Mouse (Mus musculus): Measurements from ENCODE around the gene Vmn1r28.

DNA sequence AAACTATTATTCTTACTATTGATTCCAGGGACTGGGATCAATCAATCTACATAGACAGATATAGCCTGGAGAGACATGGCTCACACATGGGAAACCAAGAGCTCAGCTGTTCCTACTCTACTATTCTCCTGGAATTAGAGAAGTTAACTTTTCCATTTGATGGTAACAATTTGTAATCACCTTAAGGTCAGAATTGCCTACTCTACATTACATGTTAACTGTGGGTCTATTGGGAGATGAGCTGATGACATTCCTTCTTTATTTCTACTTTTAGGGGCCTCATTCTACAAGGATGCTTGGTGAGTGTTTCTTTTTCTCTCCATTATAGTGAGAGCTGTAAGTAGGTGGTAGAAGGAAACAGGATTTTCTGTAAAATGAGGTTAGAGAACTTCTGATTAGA, 39.4 kb downstream of the Vmn1r28 start, which contains the start of gene Vmn1r29:
- TF ChIP-seq CTCF (IDR thresholded peaks at IDR 0.05; ENCODE audit: borderline replicate concordance, insufficient read depth, low read length) (no peak), POLR2A (IDR thresholded peaks at IDR 0.05; ENCODE audit: low read depth, low read length) (no peak)
